Mouse (Mus musculus) heart, postnatal 25 days (tissue): ENCODE measurements around the gene Zfp949. TPM values are rescaled to one million over a fixed set of nuclear protein-coding genes. Genes with fewer than 3 reads are reported as not detected.
"Not testable (repeated sequence)": the region's sequence is repeated elsewhere in the genome, so short reads cannot be mapped to it uniquely, and the experiment has no call there.

Source experiments
- DNase-seq: peaks from one replicate; pipeline ENCODE4 v3.0.0; 2022; ENCODE audit warnings: low spot score
- intact Hi-C: fragments of 180-260 bp; cut with DNase I; formaldehyde crosslinking; loops from one replicate; pipeline ENCODE4 v1.15.1; 2025
- total RNA-seq, 2 experiments: library from RNA; stranded (reverse); gene quantifications; 2 replicates each; pipeline ENCODE4 v1.2.3; 2021

Gene Zfp949
- total RNA-seq, 2 experiments from 2014 or later: 6.0 to 9.6 TPM

- no peak for DNase-seq
- intact Hi-C loops: no loop called here
Measured at GRCm38 (mm10) chr9:88529979-88530580, 17.7 kb upstream of the Zfp949 start.

GRCm38 (mm10) chr9:88534093-88534492, 13.7 kb upstream of the Zfp949 start:
- intact Hi-C loops: loop anchor here (1.0 kb wide), 1 partner anchor 11 kb away; no protein-coding TSS in a partner anchor
- no peak for DNase-seq

- intact Hi-C loops: loop anchor here (10.0 kb wide), 2 partner anchors 135 to 1515 kb away; partner anchors contain the start of gene Cyb5r4
- no peak for DNase-seq
Measured at GRCm38 (mm10) chr9:88539546-88540224, 8.1 kb upstream of the Zfp949 start.

GRCm38 (mm10) chr9:88542816-88543215, 5.0 kb upstream of the Zfp949 start:
- intact Hi-C loops: loop anchor here (1.0 to 10.0 kb wide), 3 partner anchors 20 to 1518 kb away; partner anchors contain the start of gene Cyb5r4
- no peak for DNase-seq

- DNase-seq: no peak
- intact Hi-C loops: loop anchor here (1.0 to 10.0 kb wide), 4 partner anchors 11 to 1521 kb away; partner anchors contain the start of gene Cyb5r4
Measured at GRCm38 (mm10) chr9:88545534-88545933, 2.3 kb upstream of the Zfp949 start.

GRCm38 (mm10) chr9:88546166-88546565, 1.7 kb upstream of the Zfp949 start:
- intact Hi-C loops: loop anchor here (2.0 to 10.0 kb wide), 4 partner anchors 65 to 1521 kb away; partner anchors contain the start of gene Cyb5r4
- DNase-seq: no peak

- DNase-seq: no peak
- intact Hi-C loops: loop anchor here (2.0 to 10.0 kb wide), 4 partner anchors 66 to 1522 kb away; partner anchors contain the start of gene Cyb5r4
Measured at GRCm38 (mm10) chr9:88546657-88547056, 1.2 kb upstream of the Zfp949 start.

- intact Hi-C loops: loop anchor here (2.0 to 10.0 kb wide), 4 partner anchors 66 to 1522 kb away; partner anchors contain the start of gene Cyb5r4
- DNase-seq: no peak
Measured at GRCm38 (mm10) chr9:88547270-88547669, 550 bp upstream of the Zfp949 start.

GRCm38 (mm10) chr9:88548614-88548945, 760 bp downstream of the Zfp949 start:
- intact Hi-C loops: loop anchor here (1.0 to 10.0 kb wide), 4 partner anchors 109 to 1524 kb away; partner anchors contain the start of gene Cyb5r4
- DNase-seq: no peak

- intact Hi-C loops: no loop called here
Measured at GRCm38 (mm10) chr9:88553071-88553470, 5.3 kb downstream of the Zfp949 start.

GRCm38 (mm10) chr9:88558146-88558545, 10.3 kb downstream of the Zfp949 start:
- intact Hi-C loops: no loop called here
- no peak for DNase-seq

More at GRCm38 (mm10) chr9:88553071-88553470, 5.3 kb downstream of the Zfp949 start:
- no peak for DNase-seq

- intact Hi-C loops, DNase-seq: not testable (repeated sequence)
Measured at GRCm38 (mm10) chr9:88561476-88561875, 13.7 kb downstream of the Zfp949 start.

GRCm38 (mm10) chr9:88570471-88570870, 22.7 kb downstream of the Zfp949 start:
- intact Hi-C loops, DNase-seq: not testable (repeated sequence)

- intact Hi-C loops, DNase-seq: not testable (repeated sequence)
Measured at GRCm38 (mm10) chr9:88580591-88580990, 32.8 kb downstream of the Zfp949 start, which contains the start of gene Trim43a. Trim43a (plus strand) TSS chr9:88580891.

GRCm38 (mm10) chr9:88593708-88594107, 45.9 kb downstream of the Zfp949 start:
- intact Hi-C loops, DNase-seq: not testable (repeated sequence)

- intact Hi-C loops: not testable (repeated sequence)
- DNase-seq: peak; percentile 98
Measured at GRCm38 (mm10) chr9:88599206-88600162, 51.7 kb downstream of the Zfp949 start.
